Mouse (Mus musculus): Measurements from ENCODE around the gene Sytl3.
"Not testable (repeated sequence)": the region's sequence is repeated elsewhere in the genome, so short reads cannot be mapped to it uniquely, and the experiment has no call there.

- not testable (repeated sequence) for TF ChIP-seq CTCF (IDR thresholded peaks at IDR 0.05; ENCODE audit: low read depth, low read length); POLR2A (IDR thresholded peaks at IDR 0.05; ENCODE audit: insufficient read depth, low read length)
Observed at GRCm38 (mm10) chr17:6660589-6660988, 1.7 kb downstream of the Sytl3 start.

Data from ES-Bruce4 (cell line).